Mouse (Mus musculus) lung, postnatal 36 days (tissue): Measurements from ENCODE around the gene Mfsd2a.
"Not testable (repeated sequence)": the region's sequence is repeated elsewhere in the genome, so short reads cannot be mapped to it uniquely, and the experiment has no call there.

Experiments used
- DNase-seq: peaks from one replicate; pipeline ENCODE4 v3.0.0; 2022; ENCODE audit warnings: mixed read lengths

Gene Mfsd2a

GRCm38 (mm10) chr4:122961100-122961567, at the start of gene Mfsd2a:
TSS of gene Mfsd2a (minus strand) at chr4:122961188.
- peak; percentile 73 for DNase-seq

DNA sequence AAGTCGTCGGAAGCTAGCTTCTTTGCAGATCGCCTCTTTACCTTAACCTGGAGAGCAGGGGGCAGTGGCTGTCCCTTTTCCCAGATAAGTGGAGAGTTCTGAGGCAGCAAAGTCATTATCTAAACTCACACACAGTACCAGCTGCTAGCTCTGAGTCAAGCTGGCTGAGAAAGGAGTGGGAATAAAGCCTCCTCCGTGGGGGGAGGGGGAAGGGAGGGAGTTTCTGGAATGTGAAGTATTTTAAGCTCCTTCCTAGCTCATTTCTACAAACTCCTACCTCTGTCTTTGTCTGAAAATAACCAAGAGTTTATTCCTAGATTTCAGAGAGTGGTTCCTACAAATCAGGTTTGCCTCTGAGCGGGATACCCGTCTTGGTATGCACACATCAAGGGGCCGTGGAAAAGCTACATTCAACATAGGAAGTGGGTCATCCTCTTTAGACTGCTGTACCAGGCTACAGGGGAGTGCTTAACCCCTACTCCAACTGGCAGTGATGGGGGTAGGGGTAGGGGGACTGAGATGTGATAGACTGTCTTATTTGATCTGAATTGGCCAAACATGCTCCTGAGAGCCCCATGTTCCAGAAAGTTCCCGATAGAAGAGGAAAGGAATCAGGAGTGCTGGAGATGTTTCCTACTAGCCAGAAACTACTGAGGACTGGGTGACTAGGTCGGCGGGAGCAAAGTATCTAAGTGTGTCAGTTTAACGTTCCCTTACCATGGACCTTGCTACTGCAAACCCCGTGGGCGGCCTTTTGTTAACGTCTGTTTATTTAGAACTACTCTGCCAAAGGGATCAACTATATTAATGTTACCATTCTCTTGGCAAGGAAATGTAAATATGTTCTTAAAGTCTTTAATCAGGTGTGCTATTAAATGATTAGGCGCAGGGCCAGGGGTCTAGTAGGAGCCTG, 44.3 kb upstream of the Mfsd2a start:
- peak; percentile 57 for DNase-seq

- no peak for DNase-seq
Measured at GRCm38 (mm10) chr4:123000617-123001342, 39.8 kb upstream of the Mfsd2a start.

DNA sequence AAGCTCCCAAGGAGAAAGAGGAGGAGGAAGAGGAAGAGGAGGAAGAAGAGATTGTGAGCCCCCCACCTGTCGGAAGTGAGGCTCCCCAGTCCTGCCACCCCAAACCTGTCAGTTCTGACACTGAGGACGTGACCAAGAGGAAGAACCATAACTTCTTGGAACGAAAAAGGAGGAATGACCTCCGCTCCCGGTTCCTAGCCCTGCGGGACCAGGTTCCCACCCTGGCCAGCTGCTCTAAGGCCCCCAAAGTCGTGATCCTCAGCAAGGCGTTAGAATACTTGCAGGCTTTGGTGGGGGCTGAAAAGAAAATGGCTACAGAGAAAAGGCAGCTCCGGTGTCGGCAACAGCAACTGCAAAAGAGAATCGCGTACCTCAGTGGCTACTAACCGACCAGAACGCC, 39.1 kb upstream of the Mfsd2a start:
- DNase-seq, result no peak

GRCm38 (mm10) chr4:122999263-122999691, 38.3 kb upstream of the Mfsd2a start:
- DNase-seq, result no peak

- DNase-seq, result no peak
Measured at GRCm38 (mm10) chr4:122998537-122999262, 37.7 kb upstream of the Mfsd2a start.

DNA sequence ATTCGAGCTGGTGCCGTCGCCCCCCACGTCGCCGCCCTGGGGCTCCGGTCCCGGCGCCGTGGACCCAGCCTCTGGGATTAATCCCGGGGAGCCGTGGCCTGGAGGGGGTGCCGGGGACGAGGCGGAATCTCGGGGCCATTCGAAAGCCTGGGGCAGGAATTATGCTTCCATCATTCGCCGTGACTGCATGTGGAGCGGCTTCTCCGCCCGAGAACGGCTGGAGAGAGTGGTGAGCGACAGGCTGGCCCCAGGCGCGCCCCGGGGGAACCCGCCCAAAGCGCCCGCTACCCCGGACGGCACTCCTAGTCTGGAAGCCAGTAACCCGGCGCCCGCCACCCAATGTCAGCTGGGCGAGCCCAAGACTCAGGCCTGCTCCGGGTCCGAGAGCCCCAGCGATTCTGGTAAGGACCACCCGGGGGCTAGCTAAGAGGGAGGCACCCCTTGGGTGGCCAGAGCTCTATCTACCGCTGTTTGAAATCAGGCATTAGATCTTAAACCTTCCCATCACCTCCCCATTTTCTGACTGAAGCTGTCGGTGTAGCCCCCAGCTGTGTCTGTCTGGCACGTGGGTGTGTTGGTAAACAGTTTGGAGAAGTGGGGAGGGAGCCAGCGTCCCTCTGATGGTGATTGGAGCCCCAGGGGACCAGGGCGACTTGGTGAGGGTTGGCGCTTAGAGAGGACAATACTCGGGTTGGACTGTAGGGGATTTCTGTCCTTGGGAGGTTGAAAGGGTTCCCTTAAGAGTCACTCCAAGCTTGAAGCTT, 35.8 kb upstream of the Mfsd2a start:
- peak; percentile 34 for DNase-seq

GRCm38 (mm10) chr4:122996221-122996617, 35.2 kb upstream of the Mfsd2a start:
- DNase-seq, result no peak

DNA sequence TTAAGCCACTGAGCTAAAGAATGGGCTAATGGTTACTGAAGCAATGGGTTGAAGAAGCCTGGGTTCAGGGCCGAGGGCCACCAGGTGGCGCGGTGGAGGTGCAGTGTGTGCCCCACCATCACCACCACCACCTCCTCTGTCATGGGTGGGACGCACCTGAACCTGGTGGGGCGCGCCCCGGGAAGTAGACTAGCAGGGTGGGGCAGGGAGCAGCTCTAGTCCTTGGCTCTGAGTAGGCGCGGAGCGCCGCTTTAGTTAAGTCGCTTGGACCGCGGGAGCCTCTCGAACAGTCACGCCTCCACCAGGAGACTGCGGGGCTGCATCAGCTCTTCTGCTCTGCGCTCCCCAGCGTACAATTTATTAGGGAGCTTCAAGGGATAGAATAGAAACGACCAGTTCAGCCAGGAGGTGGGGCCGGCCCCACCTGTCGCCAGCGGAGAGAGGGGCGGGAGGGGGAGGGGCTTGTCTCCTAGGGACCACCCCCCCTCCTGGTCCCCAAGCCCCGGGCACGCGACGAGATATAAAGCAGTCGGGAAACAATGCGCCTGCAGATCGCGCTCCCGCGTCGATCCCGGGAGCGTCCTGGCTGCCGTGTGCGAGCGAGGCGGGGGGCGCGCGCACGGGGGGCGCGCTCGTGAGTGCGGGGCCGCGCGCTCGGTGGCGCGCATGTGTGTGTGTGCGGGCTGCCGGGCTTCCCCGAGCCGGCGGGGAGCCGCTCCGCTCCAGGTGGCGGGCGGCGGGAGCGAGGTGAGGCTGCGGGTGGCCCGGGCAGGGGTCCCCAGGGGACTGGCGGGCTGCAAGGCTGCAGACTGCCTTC, 34.6 kb upstream of the Mfsd2a start, which contains the start of gene Mycl:
Mycl (plus strand) TSS at position 249 of the 817 bp plus-strand sequence.
- DNase-seq, result peak; percentile 93

DNA sequence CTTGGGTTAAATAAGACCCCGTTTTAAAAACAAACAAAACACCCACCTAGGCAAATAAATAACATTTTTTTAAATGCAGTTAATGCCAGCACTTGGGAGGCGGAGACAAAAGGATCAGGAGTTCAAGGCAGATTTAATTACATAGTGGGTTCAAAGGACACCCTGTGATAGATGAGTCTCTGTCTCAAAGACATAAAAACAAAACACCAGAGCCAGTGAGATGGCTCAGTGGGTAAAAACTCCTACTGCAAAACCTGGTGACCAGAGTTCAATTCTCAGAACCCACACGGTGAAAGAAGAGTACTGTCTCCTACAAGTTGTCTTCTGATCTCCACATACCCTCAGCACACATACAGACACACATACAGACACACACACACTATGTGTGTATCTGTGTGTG, 31.3 kb upstream of the Mfsd2a start:
- DNase-seq, result no peak

DNA sequence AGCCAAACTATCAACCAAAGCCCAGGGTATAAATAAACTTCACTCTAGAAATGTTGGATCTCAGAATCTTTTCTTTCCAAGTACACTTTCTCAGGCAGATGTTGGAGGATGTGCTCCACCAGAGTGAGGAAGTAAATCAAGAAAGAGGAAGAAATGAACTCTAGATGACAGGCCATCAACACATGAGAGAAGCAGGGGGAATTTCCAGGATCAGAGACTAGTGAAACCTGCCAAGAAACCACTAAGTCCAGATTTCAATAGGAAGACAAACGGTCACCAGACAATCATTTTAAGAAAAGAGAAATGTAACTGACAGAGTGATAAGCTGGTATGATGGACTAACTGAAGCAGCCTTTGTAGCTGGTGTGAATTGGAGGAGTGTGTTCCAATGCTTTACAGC, 30.2 kb upstream of the Mfsd2a start:
- DNase-seq, result no peak

- DNase-seq, result not testable (repeated sequence)
Measured at GRCm38 (mm10) chr4:122988004-122988403, 27.0 kb upstream of the Mfsd2a start.

DNA sequence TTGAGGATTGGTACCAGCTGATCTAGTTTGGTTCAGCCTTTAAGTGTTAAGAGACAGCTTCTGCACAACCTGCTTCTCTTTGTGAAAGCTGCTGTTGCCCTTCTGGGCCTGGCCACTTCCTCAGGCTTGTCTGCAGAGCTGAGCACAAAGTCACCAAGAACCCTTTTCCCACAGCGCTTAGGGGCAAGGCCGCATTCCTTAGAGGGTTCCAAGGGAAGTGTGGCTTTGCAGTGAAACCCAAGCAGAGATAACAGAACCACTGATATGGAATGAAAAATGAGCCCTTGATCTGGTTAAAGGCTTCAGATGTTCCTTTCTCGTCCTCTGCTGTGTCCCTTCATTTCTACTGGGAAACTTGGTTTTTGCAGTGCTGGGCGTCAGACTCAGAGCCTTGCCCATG, 26.4 kb upstream of the Mfsd2a start:
- DNase-seq, result no peak

GRCm38 (mm10) chr4:122985110-122985509, 24.1 kb upstream of the Mfsd2a start:
- DNase-seq, result peak; percentile 84

GRCm38 (mm10) chr4:122983486-122984261, 22.7 kb upstream of the Mfsd2a start:
- no peak for DNase-seq

DNA sequence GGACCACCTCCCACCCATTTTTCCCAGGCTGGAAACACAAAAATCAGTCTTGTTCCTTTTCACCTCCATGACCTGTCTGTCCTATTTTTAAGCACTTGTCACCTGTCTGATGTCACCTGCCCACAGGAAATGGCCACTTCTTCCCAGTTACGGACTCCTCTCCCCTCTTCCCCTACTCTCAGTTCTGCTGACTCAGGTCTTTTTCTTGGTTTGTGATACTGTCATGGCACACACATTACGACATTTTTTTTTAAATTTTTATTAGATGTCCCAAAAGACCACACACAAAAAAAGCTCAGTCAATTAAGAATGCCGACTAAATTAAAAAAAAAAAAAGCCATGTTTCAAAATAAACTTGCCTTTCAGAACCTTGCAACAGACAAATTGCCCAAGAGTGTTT, 21.5 kb upstream of the Mfsd2a start:
- no peak for DNase-seq

DNA sequence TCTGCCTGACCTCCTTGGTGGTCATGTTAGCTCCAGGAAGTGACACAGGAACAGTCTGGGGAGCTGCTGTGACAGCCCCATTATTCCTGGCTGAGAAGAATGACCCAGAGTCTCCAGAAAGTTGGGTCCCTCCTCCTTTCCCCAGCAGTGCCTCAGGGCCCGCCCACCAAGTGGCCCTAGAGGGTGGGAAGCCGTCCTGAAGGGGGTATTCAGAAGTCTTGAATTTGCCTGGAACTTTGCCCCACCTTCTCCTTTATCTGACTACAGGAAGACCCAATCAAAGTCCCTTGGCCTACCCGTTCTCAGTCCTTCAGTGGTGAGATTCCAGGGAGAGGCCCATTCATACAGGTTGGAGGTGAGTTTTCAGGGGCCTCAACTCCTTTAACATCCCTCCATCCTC, 20.9 kb upstream of the Mfsd2a start:
- no peak for DNase-seq

- no peak for DNase-seq
Measured at GRCm38 (mm10) chr4:122981238-122981637, 20.2 kb upstream of the Mfsd2a start.

DNA sequence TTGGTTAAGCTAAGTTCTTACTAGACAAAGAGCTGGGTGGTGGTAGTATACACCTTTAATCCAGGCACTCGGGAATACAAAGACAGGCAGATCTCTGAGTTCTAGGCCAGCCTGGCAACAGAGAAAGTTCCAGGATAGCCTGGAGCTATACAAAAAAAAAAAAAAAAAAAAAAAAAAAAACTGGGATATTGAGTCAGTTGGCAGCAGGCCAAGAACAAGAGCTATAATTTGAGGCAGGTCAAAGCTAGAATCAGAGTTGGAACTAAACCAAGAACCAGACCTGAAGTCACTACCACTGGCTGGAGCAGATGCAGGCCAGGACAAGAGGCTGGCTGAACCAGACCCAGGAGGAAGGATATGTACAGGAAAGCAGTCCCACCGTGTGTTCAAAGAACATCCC, 19.7 kb upstream of the Mfsd2a start:
- no peak for DNase-seq

DNA sequence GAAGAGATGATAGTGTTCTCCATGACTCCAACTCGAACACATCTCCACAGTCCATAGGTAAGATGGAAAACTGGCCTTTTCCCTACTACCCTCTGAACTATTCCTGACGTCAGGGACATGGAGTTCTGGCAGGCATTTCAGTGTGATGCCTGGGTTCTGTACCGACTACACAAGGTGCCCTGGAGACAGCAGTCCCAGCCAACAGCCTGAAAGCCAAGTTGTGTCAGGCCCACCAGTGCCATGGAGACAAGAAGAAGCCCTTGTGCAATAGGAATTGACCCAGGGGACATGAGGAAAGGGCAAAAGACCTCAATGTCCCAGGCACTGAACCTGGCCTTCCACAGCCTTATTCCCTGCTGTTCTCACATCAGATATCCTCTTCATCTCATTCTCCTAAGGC, 18.8 kb upstream of the Mfsd2a start:
- DNase-seq, result no peak

DNA sequence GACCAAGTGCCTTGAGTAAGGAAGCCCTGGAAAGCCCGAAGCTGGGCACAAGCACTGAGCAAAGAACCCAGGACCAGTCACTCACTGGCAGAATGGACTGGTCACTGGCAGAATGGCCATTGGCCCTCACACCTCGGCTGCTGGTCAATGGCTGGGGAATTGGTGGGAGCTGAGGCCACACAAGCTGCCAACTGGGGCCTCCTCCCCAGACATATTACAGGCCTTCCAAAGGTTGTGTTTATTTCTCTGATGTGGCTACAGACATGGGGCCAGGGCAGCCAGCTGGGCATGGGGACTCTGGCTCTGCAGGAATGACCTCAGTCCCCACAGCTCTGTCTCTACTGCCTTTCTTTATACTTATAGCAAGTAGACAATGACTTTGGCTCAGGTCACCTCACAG, 17.9 kb upstream of the Mfsd2a start:
- DNase-seq, result no peak
